Mouse (Mus musculus) olfactory bulb, adult 2 months (tissue): ENCODE measurements around the gene Slmap. TPM values are rescaled to one million over a fixed set of nuclear protein-coding genes. Genes with fewer than 3 reads are reported as not detected.
A peak's percentile ranks its signal among the peaks of the same experiment; 100 is the strongest.

Experiments used
- H3K27ac ChIP-seq: fragments of 200-500 bp; 2 replicates; pipeline ENCODE4 v1.5.1; 2012; ENCODE audit warnings: low read depth, low read length; ENCODE audit not compliant: insufficient read depth
- H3K4me1 ChIP-seq: fragments of 200-500 bp; 2 replicates; pipeline ENCODE4 v1.6.1; 2012; ENCODE audit warnings: low read length; ENCODE audit not compliant: control insufficient read depth, insufficient read depth
- H3K4me3 ChIP-seq: fragments of 200-500 bp; 2 replicates; pipeline ENCODE4 v1.5.1; 2012; ENCODE audit warnings: mild to moderate bottlenecking, low read depth, low read length, moderate library complexity; ENCODE audit not compliant: insufficient read depth
- CTCF ChIP-seq: fragments of 200-500 bp; IDR thresholded peaks from 2 replicates; pipeline ENCODE4 v1.5.1; 2012; ENCODE audit warnings: low read depth, mild to moderate bottlenecking, low read length, moderate library complexity; ENCODE audit not compliant: insufficient read depth
- POLR2A ChIP-seq: fragments of 200-500 bp; IDR thresholded peaks from 2 replicates; pipeline ENCODE4 v1.6.1; 2012; ENCODE audit warnings: mild to moderate bottlenecking, low read depth, low read length, moderate library complexity; ENCODE audit not compliant: insufficient read depth
- WGBS: fragments of 180-500 bp; shearing (Covaris S2); methylation state at CpG from one replicate; pipeline ENCODE4 v1.1.7; 2018; 5-methylcytosine and 5-hydroxymethylcytosine counted together
- polyA plus RNA-seq: library from polyadenylated mRNA; stranded (reverse); fragments of >200 nt; gene quantifications from 2 replicates; pipeline ENCODE4 v1.2.4, GENCODE M21; 2012; ENCODE audit warnings: low replicate concordance; ENCODE audit not compliant: missing spikeins, insufficient read depth, insufficient read length

The Slmap gene
- polyA plus RNA-seq, 1 experiment = not detected

GRCm38 (mm10) chr14:26465898-26466297 lies 68.8 kb downstream of the Slmap start:
- no peak overlapping the region for H3K27ac ChIP-seq
- 72% methylated on average over 6 of the region's 6 CpGs for WGBS
- H3K4me3 ChIP-seq = no peak overlapping the region

GRCm38 (mm10) chr14:26459516-26459915 lies 75.2 kb downstream of the Slmap start:
- no peaks in the 10 kb centered on the region for H3K4me1 ChIP-seq
- TF ChIP-seq POLR2A = no peak
- TF ChIP-seq CTCF = no peak
- H3K27ac ChIP-seq = no peak overlapping the region
- no peak overlapping the region for H3K4me3 ChIP-seq

More at GRCm38 (mm10) chr14:26465898-26466297, 68.8 kb downstream of the Slmap start:
- TF ChIP-seq CTCF = no peak
- no peaks in the 10 kb centered on the region for H3K4me1 ChIP-seq

- 73% methylated on average over 16 of the region's 16 CpGs for WGBS
- no peak overlapping the region for H3K4me3 ChIP-seq
- H3K27ac ChIP-seq = no peak overlapping the region
- H3K4me1 ChIP-seq = peaks cover 4% of the 10 kb centered on the region
- no peak for TF ChIP-seq CTCF
- no peak for TF ChIP-seq POLR2A
Measured at GRCm38 (mm10) chr14:26454851-26455250, 79.9 kb downstream of the Slmap start.

GRCm38 (mm10) chr14:26450036-26450800 lies 84.5 kb downstream of the Slmap start:
- H3K27ac ChIP-seq = peak overlapping the region; percentile 45; the same call in 1 of the 2 replicates
- TF ChIP-seq POLR2A (no peak), CTCF (no peak)
- peak overlapping the region; percentile 17; the same call in 1 of the 2 replicates for H3K4me3 ChIP-seq
- H3K4me1 ChIP-seq = peaks cover 7% of the 10 kb centered on the region
- 40% methylated on average over 16 of the region's 16 CpGs for WGBS

- Histone ChIP-seq H3K4me1 (peaks cover 7% of the 10 kb centered on the region), H3K4me3 (no peak overlapping the region), H3K27ac (no peak overlapping the region)
- no peak for TF ChIP-seq POLR2A
- TF ChIP-seq CTCF = no peak
- WGBS = 24% methylated on average over 4 of the region's 4 CpGs
Measured at GRCm38 (mm10) chr14:26448581-26448980, 86.2 kb downstream of the Slmap start.

- Histone ChIP-seq H3K27ac (no peak overlapping the region), H3K4me3 (no peak overlapping the region), H3K4me1 (peaks cover 7% of the 10 kb centered on the region)
- WGBS = 89% methylated on average over 2 of the region's 2 CpGs
- TF ChIP-seq CTCF (no peak), POLR2A (no peak)
Measured at GRCm38 (mm10) chr14:26447223-26447622, 87.5 kb downstream of the Slmap start.

GRCm38 (mm10) chr14:26446538-26446937 lies 88.2 kb downstream of the Slmap start:
- WGBS = 93% methylated on average over 3 of the region's 3 CpGs
- Histone ChIP-seq H3K4me1 (peaks cover 7% of the 10 kb centered on the region), H3K27ac (no peak overlapping the region), H3K4me3 (no peak overlapping the region)
- TF ChIP-seq POLR2A = no peak
- TF ChIP-seq CTCF = no peak

GRCm38 (mm10) chr14:26442534-26442933 lies 92.2 kb downstream of the Slmap start:
- TF ChIP-seq POLR2A (no peak), CTCF (no peak)
- Histone ChIP-seq H3K27ac (no peak overlapping the region), H3K4me1 (no peaks in the 10 kb centered on the region), H3K4me3 (no peak overlapping the region)
- WGBS = 47% methylated on average over 6 of the region's 6 CpGs

GRCm38 (mm10) chr14:26441041-26441812 lies 93.5 kb downstream of the Slmap start:
- WGBS = 68% methylated on average over 2 of the region's 2 CpGs
- H3K4me3 ChIP-seq = no peak overlapping the region

More at GRCm38 (mm10) chr14:26441041-26441812, 93.5 kb downstream of the Slmap start:
- Histone ChIP-seq H3K27ac (no peak overlapping the region), H3K4me1 (no peaks in the 10 kb centered on the region)
- TF ChIP-seq CTCF (no peak), POLR2A (no peak)
